Mouse (Mus musculus) urinary bladder, postnatal 14 days (tissue): ENCODE measurements around the gene Ldlrad1.

ENCODE experiments used
- DNase-seq: peaks from one replicate; pipeline ENCODE4 v3.0.0; 2021; ENCODE audit warnings: low spot score

Gene Ldlrad1

GRCm38 (mm10) chr4:107211465-107211864, 2.5 kb downstream of the Ldlrad1 start:
- DNase-seq: no peak

DNA sequence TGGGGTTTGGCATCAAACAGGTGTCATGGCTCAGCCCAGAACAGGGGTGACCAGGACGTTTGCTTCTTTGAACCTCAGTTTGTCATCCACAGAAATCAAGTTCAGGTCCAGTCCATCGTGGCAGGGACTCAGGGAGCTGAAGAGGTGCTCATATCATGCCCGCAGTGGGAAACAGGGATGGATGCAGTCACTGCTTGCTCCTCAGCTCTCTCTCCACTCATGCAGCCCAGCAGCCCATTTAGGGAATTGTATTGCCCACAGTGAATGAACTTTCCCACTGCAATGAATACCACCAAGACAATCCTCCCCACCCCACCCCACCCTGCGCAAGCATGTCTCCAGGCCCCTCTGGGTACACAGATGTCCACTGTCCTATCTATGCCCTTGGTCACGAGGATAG, 3.0 kb downstream of the Ldlrad1 start:
- no peak for DNase-seq

GRCm38 (mm10) chr4:107213279-107214011, 4.5 kb downstream of the Ldlrad1 start:
- no peak for DNase-seq

DNA sequence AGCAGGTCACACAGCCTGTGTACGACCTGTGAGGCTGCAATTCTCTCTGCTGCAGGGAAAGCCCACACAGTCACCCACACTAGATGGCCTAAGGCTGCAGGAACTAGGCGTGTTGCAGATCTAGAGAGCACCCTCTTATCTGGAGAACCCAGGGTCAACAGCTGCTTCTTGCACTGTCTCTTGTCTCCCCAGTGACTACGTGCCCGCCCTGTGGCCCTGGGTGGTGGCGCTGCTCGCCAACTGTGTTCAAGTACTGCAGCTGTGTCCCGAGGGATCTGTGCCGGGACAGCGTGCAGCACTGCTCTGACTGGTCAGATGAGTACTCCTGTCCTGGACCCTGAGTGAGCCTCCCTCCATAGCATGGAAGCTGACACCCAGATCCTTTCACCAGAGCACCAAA, 8.6 kb downstream of the Ldlrad1 start:
- no peak for DNase-seq

- peak; percentile 21 for DNase-seq
Measured at GRCm38 (mm10) chr4:107221524-107221923, 12.5 kb downstream of the Ldlrad1 start.

GRCm38 (mm10) chr4:107223225-107224204, 14.5 kb downstream of the Ldlrad1 start:
- DNase-seq: peak; percentile 66

DNA sequence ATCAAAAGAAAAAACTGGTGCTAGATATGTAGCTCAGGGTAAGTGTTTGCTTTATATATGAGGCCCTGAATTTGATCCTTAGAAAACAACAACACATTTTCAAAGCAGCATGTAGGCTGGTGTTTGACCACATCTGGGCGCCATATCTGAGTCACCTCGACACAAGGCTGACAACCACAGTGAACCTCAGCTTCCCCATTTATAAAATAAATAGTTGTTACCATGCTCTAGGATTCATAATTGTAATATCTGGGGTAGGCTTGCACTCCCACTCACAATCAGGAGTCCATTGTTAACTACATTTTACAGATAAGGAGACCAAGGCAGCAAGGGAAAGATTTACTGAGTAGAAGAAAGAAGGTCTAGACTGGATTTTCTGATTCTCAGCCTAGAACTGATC, 17.3 kb downstream of the Ldlrad1 start:
- DNase-seq: no peak

- DNase-seq: no peak
Measured at GRCm38 (mm10) chr4:107232219-107232618, 23.2 kb downstream of the Ldlrad1 start.

GRCm38 (mm10) chr4:107238253-107238652, 29.3 kb downstream of the Ldlrad1 start:
- no peak for DNase-seq

- DNase-seq: no peak
Measured at GRCm38 (mm10) chr4:107240196-107240595, 31.2 kb downstream of the Ldlrad1 start.

GRCm38 (mm10) chr4:107243365-107244333, 34.7 kb downstream of the Ldlrad1 start:
- no peak for DNase-seq

- DNase-seq: no peak
Measured at GRCm38 (mm10) chr4:107245368-107245767, 36.4 kb downstream of the Ldlrad1 start.

DNA sequence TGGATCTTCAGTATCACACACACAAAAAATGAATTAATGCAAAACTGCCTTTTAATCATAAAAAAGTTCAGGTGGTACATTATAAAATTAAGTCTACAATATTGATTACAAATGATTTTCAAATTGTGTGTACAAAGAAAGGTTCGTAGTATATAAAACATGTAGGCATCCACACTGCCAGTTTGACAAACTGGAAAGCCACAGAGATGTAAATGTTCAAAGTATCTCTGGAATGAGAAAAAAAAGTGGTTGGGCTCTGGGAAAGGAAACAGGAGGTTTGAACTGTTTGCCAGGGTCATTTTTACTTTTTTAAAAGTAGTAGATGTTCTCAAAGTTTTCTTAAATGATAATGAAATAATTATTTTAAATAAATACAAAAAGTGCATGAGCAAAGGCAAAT, 37.1 kb downstream of the Ldlrad1 start:
- no peak for DNase-seq

DNA sequence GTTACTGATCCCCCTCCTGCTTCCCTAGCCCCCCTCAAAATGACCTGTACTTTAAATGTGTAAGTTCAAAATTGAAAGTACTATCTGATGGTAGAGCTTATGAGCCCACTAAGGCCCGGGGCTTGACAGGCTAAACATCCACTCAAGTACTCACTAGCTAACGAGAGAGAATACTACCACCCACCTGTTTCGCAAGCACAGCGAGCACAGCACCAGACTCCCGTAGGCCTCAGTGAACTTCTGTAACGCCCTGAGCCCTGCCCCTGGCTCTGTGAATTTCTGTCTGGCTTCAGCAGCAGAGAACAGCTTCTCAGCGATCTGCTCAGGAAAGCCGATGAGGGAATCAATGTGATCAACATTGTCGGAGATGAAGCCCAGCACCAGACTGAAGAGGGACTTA, 38.1 kb downstream of the Ldlrad1 start:
- no peak for DNase-seq

- no peak for DNase-seq
Measured at GRCm38 (mm10) chr4:107248061-107248460, 39.1 kb downstream of the Ldlrad1 start.

GRCm38 (mm10) chr4:107249471-107249870, 40.5 kb downstream of the Ldlrad1 start:
- no peak for DNase-seq

DNA sequence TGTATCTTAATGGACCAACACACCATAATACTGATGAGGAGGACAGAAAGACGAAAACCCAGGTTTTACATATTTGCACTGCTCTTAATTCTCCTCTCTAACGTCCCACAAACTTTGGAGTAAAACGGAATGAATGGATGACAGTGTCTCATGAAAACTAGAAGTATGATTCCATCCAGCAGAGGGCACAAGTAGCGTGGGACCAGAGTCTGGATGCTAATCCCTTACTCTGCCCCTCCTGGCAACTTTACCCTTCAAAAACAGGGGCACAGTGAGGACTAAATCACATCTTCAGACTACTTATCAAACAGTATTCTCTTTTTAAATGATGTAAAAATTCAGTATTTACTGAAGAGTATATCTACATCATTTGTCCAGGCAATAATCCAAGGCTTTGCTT, 41.5 kb downstream of the Ldlrad1 start:
- DNase-seq: peak; percentile 31

DNA sequence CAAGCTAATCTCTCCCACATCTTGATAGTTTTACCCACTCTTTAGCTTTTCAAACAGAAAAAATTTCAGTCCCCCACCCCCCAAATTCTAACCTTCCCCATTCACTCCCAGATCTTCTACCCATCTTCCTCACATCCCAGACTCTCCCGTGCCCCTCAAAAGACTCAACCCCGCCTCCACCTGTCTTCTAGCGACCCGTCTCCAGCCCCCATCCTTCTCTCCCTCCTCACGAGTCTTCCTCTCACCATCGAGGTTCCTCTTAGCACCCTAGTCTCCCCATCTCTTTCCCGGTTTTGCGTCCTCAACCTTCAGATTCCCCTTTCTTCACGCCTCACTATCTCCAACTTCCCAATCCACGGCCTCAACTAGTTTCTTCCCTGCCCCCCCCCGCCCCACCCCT, 43.5 kb downstream of the Ldlrad1 start:
- DNase-seq: no peak

DNA sequence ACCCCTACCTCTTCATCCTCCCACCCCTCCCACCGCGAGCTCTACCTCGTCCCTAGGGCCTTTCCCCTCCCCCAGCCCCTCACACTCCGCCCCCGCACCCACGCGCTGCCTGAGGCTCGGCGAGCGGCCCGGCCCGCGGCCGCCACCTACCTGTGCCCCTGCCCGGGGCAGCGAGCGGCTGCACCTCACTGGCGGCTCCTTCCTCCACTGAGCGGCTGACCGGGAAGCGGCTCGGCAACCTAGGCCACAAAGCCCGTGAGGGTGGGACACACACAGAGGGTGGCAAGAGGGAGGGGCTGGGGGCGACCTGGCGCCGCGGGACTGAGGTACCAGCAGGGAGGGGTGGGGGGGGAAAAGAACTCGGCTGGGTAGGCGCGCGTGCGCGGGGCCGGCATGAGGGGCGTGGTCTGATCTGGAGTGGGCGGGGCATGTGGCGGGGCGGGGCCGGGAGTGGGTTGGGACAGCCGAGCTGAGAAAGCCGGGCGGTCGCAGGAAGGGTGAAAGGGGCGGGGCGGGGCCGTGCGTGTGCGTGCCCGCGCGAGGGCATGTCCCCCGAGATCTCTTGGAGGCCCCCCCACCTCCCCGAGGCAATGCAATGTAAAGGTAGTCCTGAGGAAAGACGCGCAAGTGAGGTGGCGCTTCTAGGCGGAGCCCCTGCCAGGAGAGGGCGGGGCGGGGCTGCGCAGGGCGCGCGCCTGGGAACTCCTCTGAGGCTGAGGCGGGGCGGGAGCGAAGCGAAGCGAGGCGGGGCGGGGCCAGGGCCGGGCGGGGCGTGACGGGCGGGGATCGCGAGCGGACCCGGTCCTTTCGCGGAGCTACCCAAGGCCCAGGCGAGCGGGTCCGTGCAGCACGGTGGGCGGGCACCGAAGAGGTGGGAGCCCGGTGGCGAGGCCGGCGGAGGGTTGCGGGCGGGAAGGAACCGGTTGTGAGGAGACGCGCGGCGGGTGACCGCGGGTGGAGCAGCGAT, 44.4 kb downstream of the Ldlrad1 start, which contains the start of the genes Lrrc42 and Hspb11:
Gene Lrrc42, minus strand, starts transcription at position 408 of the 967 bp plus-strand sequence.
Gene Hspb11, plus strand, starts transcription at position 469 of the 967 bp plus-strand sequence.
- DNase-seq: peak; percentile 96

DNA sequence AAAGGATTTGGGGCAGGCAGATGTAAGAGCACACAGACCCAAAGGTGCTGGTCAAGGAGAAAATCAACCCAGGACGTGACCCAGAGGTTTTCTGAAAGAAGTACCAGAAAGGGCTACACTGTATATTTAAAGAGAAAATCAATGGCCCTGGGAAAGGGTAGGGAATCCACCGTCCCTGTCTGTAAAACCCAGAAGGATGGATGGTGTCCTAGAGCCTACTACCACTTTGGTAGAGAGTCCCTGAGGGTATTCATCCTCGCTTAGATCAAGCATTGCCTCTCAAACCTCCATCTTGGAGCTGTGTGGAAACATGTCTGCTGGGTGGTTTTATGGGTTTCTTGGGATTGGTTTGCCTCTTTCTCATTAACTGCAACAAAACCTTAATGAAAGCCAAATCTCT, 45.4 kb downstream of the Ldlrad1 start:
- no peak for DNase-seq
